Mouse (Mus musculus) heart, embryonic 11.5 days (tissue): ENCODE data around the gene Gpr61. TPM values are rescaled to one million over a fixed set of nuclear protein-coding genes. Genes with fewer than 3 reads are reported as not detected.
A peak's percentile ranks its signal among the peaks of the same experiment; 100 is the strongest.

Experiments used
- ATAC-seq: fragments of 200-750 bp; cut with Nextera tagmentation; replicated peaks from 2 replicates; pipeline ENCODE4 v1.8.0; 2017; ENCODE audit warnings: moderate library complexity; ENCODE audit not compliant: insufficient number of reproducible peaks, low FRiP score, low TSS enrichment
- H3K27ac ChIP-seq: fragments of 300-500 bp; sonication (generic); 2 replicates; pipeline ENCODE4 v1.5.1; 2014; ENCODE audit warnings: mild to moderate bottlenecking, low read depth, low read length
- H3K27me3 ChIP-seq: fragments of 300-500 bp; sonication (generic); 2 replicates; pipeline ENCODE4 v1.6.1; 2014; ENCODE audit warnings: mild to moderate bottlenecking, low read length, mixed read lengths; ENCODE audit not compliant: control insufficient read depth, insufficient read depth
- H3K36me3 ChIP-seq: fragments of 300-500 bp; sonication (generic); 2 replicates; pipeline ENCODE4 v1.6.1; 2014; ENCODE audit warnings: mild to moderate bottlenecking, low read length, moderate library complexity, mixed read lengths; ENCODE audit not compliant: control insufficient read depth, insufficient read depth
- H3K4me1 ChIP-seq: fragments of 300-500 bp; sonication (generic); 2 replicates; pipeline ENCODE4 v1.6.1; 2014; ENCODE audit warnings: low read length; ENCODE audit not compliant: control insufficient read depth, insufficient read depth
- H3K4me2 ChIP-seq: fragments of 300-500 bp; sonication (generic); 2 replicates; pipeline ENCODE4 v1.6.1; 2014; ENCODE audit warnings: mild to moderate bottlenecking, moderate library complexity
- H3K4me3 ChIP-seq: fragments of 300-500 bp; sonication (generic); 2 replicates; pipeline ENCODE4 v1.5.1; 2014; ENCODE audit warnings: low read depth, low read length
- H3K9ac ChIP-seq: fragments of 300-500 bp; sonication (generic); 2 replicates; pipeline ENCODE4 v1.6.1; 2014; ENCODE audit warnings: mild to moderate bottlenecking, low read depth, low read length, moderate library complexity
- H3K9me3 ChIP-seq: fragments of 300-500 bp; sonication (generic); replicated peaks from 2 replicates; pipeline ENCODE4 v1.6.1; 2016; ENCODE audit warnings: low read length; ENCODE audit not compliant: control insufficient read depth
- WGBS: fragments of 180-500 bp; shearing (Covaris S2); extraction: QIAGEN DNeasy Blood & Tissue Kit; methylation state at CpG from one replicate; pipeline ENCODE4 v1.1.7; 2014; ENCODE audit not compliant: insufficient replicate concordance; 5-methylcytosine and 5-hydroxymethylcytosine counted together
- polyA plus RNA-seq: library from polyadenylated mRNA; unstranded; fragments of >200 nt; fragmentation: Nextera tagmentation; extraction: Ambion mirVana; gene quantifications from 2 replicates; pipeline ENCODE4 v1.2.1, GENCODE M21; 2014

Gpr61 gene
- 0.13 and 0.16 TPM in 2 replicates for polyA plus RNA-seq

GRCm38 (mm10) chr3:108154656-108155055, at the start of gene Gpr61:
TSS of gene Gpr61 (minus strand) at chr3:108154882.
- H3K27me3 ChIP-seq, result no peaks in the 10 kb centered on the region
- ATAC-seq, result no peak
- H3K9me3 ChIP-seq, result no peaks in the 10 kb centered on the region
- no peak within 1 kb of the TSS for H3K4me2 ChIP-seq
- H3K4me1 ChIP-seq, result peaks cover 14% of the 10 kb centered on the region
- no peak within 1 kb of the TSS for H3K9ac ChIP-seq
- no peaks in the 10 kb centered on the region for H3K36me3 ChIP-seq
- H3K27ac ChIP-seq, result no peak within 1 kb of the TSS
- H3K4me3 ChIP-seq, result no peak within 1 kb of the TSS
- 38% methylated on average over 4 of the region's 4 CpGs for WGBS

- Histone ChIP-seq H3K27ac (no peak overlapping the region), H3K4me3 (no peak overlapping the region), H3K9ac (no peak overlapping the region), H3K36me3 (peaks cover 17% of the 10 kb centered on the region), H3K4me2 (no peak overlapping the region), H3K27me3 (no peaks in the 10 kb centered on the region), H3K4me1 (peaks cover 13% of the 10 kb centered on the region), H3K9me3 (no peaks in the 10 kb centered on the region)
- 87% methylated on average over 11 of the region's 11 CpGs for WGBS
- no peak for ATAC-seq
Observed at GRCm38 (mm10) chr3:108204470-108204869, 49.8 kb upstream of the Gpr61 start.

GRCm38 (mm10) chr3:108203621-108204325, 49.1 kb upstream of the Gpr61 start:
- H3K36me3 ChIP-seq, result peaks cover 21% of the 10 kb centered on the region
- peaks cover 6% of the 10 kb centered on the region; the same call in 1 of the 2 replicates for H3K4me1 ChIP-seq
- no peak overlapping the region for H3K4me3 ChIP-seq
- WGBS, result 77% methylated on average over 11 of the region's 11 CpGs
- H3K4me2 ChIP-seq, result no peak overlapping the region
- H3K27me3 ChIP-seq, result no peaks in the 10 kb centered on the region
- H3K9me3 ChIP-seq, result no peaks in the 10 kb centered on the region
- H3K9ac ChIP-seq, result no peak overlapping the region
- ATAC-seq, result no peak
- H3K27ac ChIP-seq, result no peak overlapping the region

- Histone ChIP-seq H3K27ac (no peak overlapping the region), H3K36me3 (peaks cover 23% of the 10 kb centered on the region), H3K4me1 (peaks cover 5% of the 10 kb centered on the region; the same call in 1 of the 2 replicates), H3K4me2 (no peak overlapping the region), H3K9ac (no peak overlapping the region), H3K27me3 (no peaks in the 10 kb centered on the region), H3K4me3 (no peak overlapping the region), H3K9me3 (no peaks in the 10 kb centered on the region)
- 88% methylated on average over 13 of the region's 13 CpGs for WGBS
- ATAC-seq, result no peak
Observed at GRCm38 (mm10) chr3:108203212-108203611, 48.5 kb upstream of the Gpr61 start.

GRCm38 (mm10) chr3:108202506-108202905, 47.8 kb upstream of the Gpr61 start:
- no peak overlapping the region for H3K9ac ChIP-seq

GRCm38 (mm10) chr3:108200329-108201323, 45.9 kb upstream of the Gpr61 start, which contains the start of gene Cyb561d1:
TSS of gene Cyb561d1 (minus strand) at chr3:108201212.
- Histone ChIP-seq H3K27me3 (no peaks in the 10 kb centered on the region), H3K36me3 (peaks cover 13% of the 10 kb centered on the region; the same call in 1 of the 2 replicates), H3K4me2 (peak within 1 kb of the TSS; percentile 71), H3K4me3 (peak within 1 kb of the TSS; percentile 70), H3K9ac (peak within 1 kb of the TSS; percentile 72), H3K4me1 (peaks cover 15% of the 10 kb centered on the region), H3K27ac (peak within 1 kb of the TSS; percentile 90), H3K9me3 (no peaks in the 10 kb centered on the region)
- ATAC-seq, result peak; percentile 94
- 3% methylated on average over 44 of the region's 44 CpGs for WGBS

More at GRCm38 (mm10) chr3:108202506-108202905, 47.8 kb upstream of the Gpr61 start:
- H3K27ac ChIP-seq, result no peak overlapping the region
- H3K27me3 ChIP-seq, result no peaks in the 10 kb centered on the region
- H3K36me3 ChIP-seq, result peaks cover 23% of the 10 kb centered on the region
- ATAC-seq, result no peak
- H3K4me2 ChIP-seq, result no peak overlapping the region
- peaks cover 5% of the 10 kb centered on the region for H3K4me1 ChIP-seq
- no peaks in the 10 kb centered on the region for H3K9me3 ChIP-seq
- no peak overlapping the region for H3K4me3 ChIP-seq

GRCm38 (mm10) chr3:108199231-108199630, 44.5 kb upstream of the Gpr61 start:
- H3K4me3 ChIP-seq, result no peak overlapping the region
- H3K36me3 ChIP-seq, result peaks cover 13% of the 10 kb centered on the region; the same call in 1 of the 2 replicates
- no peak overlapping the region for H3K9ac ChIP-seq
- no peaks in the 10 kb centered on the region for H3K27me3 ChIP-seq
- no peaks in the 10 kb centered on the region for H3K9me3 ChIP-seq
- 92% methylated on average over 6 of the region's 6 CpGs for WGBS
- H3K27ac ChIP-seq, result no peak overlapping the region
- H3K4me2 ChIP-seq, result no peak overlapping the region
- peaks cover 15% of the 10 kb centered on the region for H3K4me1 ChIP-seq
- ATAC-seq, result no peak

- Histone ChIP-seq H3K4me3 (peak overlapping the region; percentile 12; the same call in 1 of the 2 replicates), H3K27ac (no peak overlapping the region), H3K9me3 (no peaks in the 10 kb centered on the region), H3K36me3 (peaks cover 6% of the 10 kb centered on the region; the same call in 1 of the 2 replicates), H3K9ac (no peak overlapping the region; the same call in 1 of the 2 replicates), H3K4me1 (peaks cover 19% of the 10 kb centered on the region), H3K27me3 (no peaks in the 10 kb centered on the region), H3K4me2 (peak overlapping the region; percentile 49)
- 19% methylated on average over 14 of the region's 14 CpGs for WGBS
- ATAC-seq, result no peak
Observed at GRCm38 (mm10) chr3:108197066-108197497, 42.4 kb upstream of the Gpr61 start.
